Mouse (Mus musculus): ENCODE data around the gene Ece1. TPM values are rescaled to one million over a fixed set of nuclear protein-coding genes. Genes with fewer than 3 reads are reported as not detected.
"Not testable (repeated sequence)": the region's sequence is repeated elsewhere in the genome, so short reads cannot be mapped to it uniquely, and the experiment has no call there.

The Ece1 gene
- total RNA-seq, 1 experiment from 2014 or later: 263 TPM

GRCm38 (mm10) chr4:137941871-137942781 is 80.1 kb downstream of the Ece1 start:
- DNase-seq: peak; percentile 68

DNA sequence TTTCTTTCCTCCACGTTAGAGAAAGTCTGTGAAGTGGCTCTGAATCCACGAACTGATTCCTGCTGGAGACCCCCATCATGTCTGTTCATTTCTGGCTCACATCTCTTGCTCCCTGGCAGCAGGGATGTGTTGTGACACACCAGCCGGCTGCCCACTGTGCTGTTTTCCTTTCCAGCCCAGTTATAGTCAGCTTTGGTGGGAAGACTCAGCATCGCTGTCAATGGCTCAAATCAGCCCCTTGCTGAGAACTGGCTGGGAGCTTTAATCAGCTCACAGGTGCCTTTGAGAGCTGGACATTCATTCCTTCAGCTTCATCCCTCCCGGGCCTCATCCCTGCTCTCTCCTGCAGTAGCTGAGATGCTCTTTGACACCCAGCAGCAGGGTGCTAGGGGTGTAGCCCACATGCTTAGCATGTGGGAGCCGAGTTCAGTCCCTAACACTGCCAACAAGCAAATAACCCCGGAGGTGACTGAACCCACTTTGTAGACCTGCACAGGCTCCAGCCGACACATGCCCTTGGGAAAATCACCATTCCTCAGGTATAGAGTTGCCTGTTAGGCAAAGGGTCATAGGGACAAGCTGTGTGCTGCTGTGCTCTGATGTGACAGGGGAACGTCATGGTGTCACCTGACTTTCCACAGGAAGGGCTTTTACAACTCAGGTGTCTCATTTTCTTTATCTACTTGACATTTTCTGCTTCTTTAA is 80.9 kb downstream of the Ece1 start:
- no peak for DNase-seq

GRCm38 (mm10) chr4:137943540-137943939 is 81.5 kb downstream of the Ece1 start:
- DNase-seq: peak; percentile 80

GRCm38 (mm10) chr4:137945376-137945775 is 83.3 kb downstream of the Ece1 start:
- peak; percentile 28 for DNase-seq

- DNase-seq: no peak
These were observed 84.4 kb downstream of the Ece1 start for GRCm38 (mm10) chr4:137946419-137946818.

GRCm38 (mm10) chr4:137952840-137953239 is 90.8 kb downstream of the Ece1 start:
- DNase-seq: peak; percentile 91

GRCm38 (mm10) chr4:137954184-137954583 is 92.1 kb downstream of the Ece1 start:
- DNase-seq: no peak

GRCm38 (mm10) chr4:137954926-137955396 is 92.9 kb downstream of the Ece1 start:
- no peak for DNase-seq

GRCm38 (mm10) chr4:137956260-137956659 is 94.2 kb downstream of the Ece1 start:
- no peak for DNase-seq

GRCm38 (mm10) chr4:137959889-137960665 is 98.0 kb downstream of the Ece1 start:
- DNase-seq: no peak

GRCm38 (mm10) chr4:137960757-137961156 is 98.7 kb downstream of the Ece1 start:
- peak; percentile 66 for DNase-seq

GRCm38 (mm10) chr4:137962643-137963350 is 100.8 kb downstream of the Ece1 start:
- no peak for DNase-seq

DNA sequence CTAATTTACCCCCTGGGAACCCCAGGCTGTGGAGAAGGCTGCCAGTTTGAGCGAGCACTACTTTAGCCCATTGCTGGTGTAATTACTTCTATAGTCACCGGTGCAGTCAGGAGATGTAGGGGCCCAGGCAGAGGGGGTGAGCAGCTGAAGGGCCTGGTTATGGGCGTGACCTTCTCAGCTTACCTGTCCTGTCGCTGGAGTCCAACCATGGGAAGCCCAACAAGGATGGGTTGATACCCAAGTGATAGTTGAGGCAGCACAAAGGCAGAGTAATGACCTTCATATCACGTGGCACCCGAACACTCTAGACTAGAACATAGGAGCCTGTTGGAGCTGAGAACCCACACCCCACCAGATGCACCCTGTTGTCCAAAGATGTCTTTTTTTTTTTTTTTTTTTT is 101.4 kb downstream of the Ece1 start:
- no peak for DNase-seq

- DNase-seq: peak; percentile 89
These were observed 102.0 kb downstream of the Ece1 start for GRCm38 (mm10) chr4:137963881-137964584.

GRCm38 (mm10) chr4:137964585-137964930 is 102.5 kb downstream of the Ece1 start:
- DNase-seq: no peak

DNA sequence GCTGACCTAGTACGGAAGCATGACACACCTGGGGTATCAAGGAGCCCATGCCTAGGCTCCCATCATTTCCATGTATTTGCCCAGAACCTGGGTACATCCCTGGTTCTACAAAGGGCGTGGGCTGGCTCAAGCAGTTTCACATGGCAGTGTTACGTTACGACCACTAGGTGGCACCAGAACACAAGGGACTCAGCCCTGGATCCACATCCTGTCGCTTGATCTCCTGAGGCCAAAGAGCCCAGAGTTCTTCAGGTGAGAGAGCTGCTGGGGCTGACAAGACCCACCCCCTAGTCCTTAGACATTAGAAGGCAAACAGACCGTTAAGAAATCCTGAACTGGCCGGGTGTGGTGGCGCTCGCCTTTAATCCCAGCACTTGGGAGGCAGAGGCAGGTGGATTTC is 106.2 kb downstream of the Ece1 start:
- peak; percentile 87 for DNase-seq

DNA sequence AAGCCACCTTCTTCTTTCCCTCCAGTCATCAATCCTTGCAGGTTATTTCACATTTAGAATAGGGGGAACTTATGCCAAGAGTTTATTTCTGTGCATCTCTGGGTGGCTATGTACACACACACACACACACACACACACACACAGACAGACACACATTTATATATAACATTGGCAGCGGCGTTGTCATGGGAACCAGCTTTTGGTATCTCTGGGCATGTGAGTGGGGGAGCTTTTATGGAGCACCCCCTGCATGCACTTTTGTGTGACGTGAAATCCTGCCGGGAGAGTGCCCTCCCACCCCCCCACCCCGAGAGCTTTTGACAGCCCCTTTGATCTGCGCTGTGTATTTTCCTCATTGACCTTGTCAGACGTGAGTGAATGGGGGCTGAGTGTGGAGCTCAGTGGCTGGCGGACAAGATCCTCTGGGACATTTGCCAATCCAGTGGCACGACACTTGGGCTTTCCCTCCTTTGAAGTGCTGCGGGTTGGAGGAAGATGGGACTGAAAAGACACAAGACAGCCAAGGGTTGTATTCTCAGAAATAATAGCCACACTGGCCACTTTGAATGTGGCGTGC is 108.7 kb downstream of the Ece1 start:
- DNase-seq: not testable (repeated sequence)

DNA sequence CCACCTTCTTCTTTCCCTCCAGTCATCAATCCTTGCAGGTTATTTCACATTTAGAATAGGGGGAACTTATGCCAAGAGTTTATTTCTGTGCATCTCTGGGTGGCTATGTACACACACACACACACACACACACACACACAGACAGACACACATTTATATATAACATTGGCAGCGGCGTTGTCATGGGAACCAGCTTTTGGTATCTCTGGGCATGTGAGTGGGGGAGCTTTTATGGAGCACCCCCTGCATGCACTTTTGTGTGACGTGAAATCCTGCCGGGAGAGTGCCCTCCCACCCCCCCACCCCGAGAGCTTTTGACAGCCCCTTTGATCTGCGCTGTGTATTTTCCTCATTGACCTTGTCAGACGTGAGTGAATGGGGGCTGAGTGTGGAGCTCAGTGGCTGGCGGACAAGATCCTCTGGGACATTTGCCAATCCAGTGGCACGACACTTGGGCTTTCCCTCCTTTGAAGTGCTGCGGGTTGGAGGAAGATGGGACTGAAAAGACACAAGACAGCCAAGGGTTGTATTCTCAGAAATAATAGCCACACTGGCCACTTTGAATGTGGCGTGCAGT is 112.9 kb downstream of the Ece1 start:
- not testable (repeated sequence) for DNase-seq

GRCm38 (mm10) chr4:137979066-137979644 is 117.1 kb downstream of the Ece1 start:
- not testable (repeated sequence) for DNase-seq

DNA sequence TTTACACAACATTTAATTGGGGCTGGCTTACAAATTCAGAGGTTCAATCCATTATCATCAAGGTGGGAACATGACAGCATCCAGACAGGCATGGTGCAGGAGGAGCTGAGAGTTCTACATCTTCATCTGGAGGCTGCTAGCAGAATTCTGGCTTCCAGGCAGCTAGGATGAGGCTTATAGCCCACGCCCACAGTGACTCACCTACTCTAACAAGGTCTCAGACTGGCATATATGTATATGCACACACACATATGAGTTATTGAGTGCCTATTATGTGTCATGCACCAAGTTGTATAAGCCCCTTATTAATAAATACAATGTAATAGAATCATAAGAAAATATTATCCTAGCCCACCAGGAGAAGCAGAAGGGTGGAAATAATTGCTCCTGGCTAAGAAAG is 120.8 kb downstream of the Ece1 start:
- DNase-seq: peak; percentile 38
